Mouse (Mus musculus) intestine, embryonic 14.5 days (tissue): ENCODE data around the gene Tom1l1. TPM values are rescaled to one million over a fixed set of nuclear protein-coding genes. Genes with fewer than 3 reads are reported as not detected.
A peak's percentile ranks its signal among the peaks of the same experiment; 100 is the strongest.
"Not testable (repeated sequence)": the region's sequence is repeated elsewhere in the genome, so short reads cannot be mapped to it uniquely, and the experiment has no call there.

Source experiments
- ATAC-seq: fragments of 200-750 bp; cut with Nextera tagmentation; replicated peaks from 2 replicates; pipeline ENCODE4 v1.8.0; 2017; ENCODE audit warnings: low read depth, moderate number of reproducible peaks, moderate TSS enrichment, moderate library complexity; ENCODE audit not compliant: low FRiP score, low TSS enrichment
- DNase-seq: peaks from one replicate; pipeline ENCODE4 v3.0.0-alpha.2; 2018; ENCODE audit warnings: low spot score
- H3K27ac ChIP-seq: fragments of 300-500 bp; sonication (generic); 2 replicates; pipeline ENCODE4 v1.5.1; 2014; ENCODE audit warnings: low read depth, mild to moderate bottlenecking, control low read depth
- H3K27me3 ChIP-seq: fragments of 300-500 bp; sonication (generic); replicated peaks from 2 replicates; pipeline ENCODE4 v1.6.1; 2014; ENCODE audit warnings: low read length, control low read depth; ENCODE audit not compliant: control insufficient read depth, insufficient read depth
- H3K36me3 ChIP-seq: fragments of 300-500 bp; sonication (generic); 2 replicates; pipeline ENCODE4 v1.6.1; 2014; ENCODE audit warnings: low read length, control low read depth; ENCODE audit not compliant: control insufficient read depth, insufficient read depth
- H3K4me1 ChIP-seq: fragments of 300-500 bp; sonication (generic); replicated peaks from 2 replicates; pipeline ENCODE4 v1.6.1; 2014; ENCODE audit warnings: low read length, control low read depth, mixed read lengths; ENCODE audit not compliant: control insufficient read depth, insufficient read depth
- H3K4me2 ChIP-seq: fragments of 300-500 bp; sonication (generic); 2 replicates; pipeline ENCODE4 v1.6.1; 2014; ENCODE audit warnings: low read length
- H3K4me3 ChIP-seq: fragments of 300-500 bp; sonication (generic); 2 replicates; pipeline ENCODE4 v1.5.1; 2014; ENCODE audit warnings: low read depth, low read length, control low read depth, mixed read lengths
- H3K9ac ChIP-seq: fragments of 300-500 bp; sonication (generic); 2 replicates; pipeline ENCODE4 v1.6.1; 2014; ENCODE audit warnings: mild to moderate bottlenecking, low read length
- H3K9me3 ChIP-seq: fragments of 300-500 bp; sonication (generic); 2 replicates; pipeline ENCODE4 v1.6.1; 2016; ENCODE audit warnings: low read length, control low read depth; ENCODE audit not compliant: control insufficient read depth
- WGBS: fragments of 180-500 bp; shearing (Covaris S2); extraction: QIAGEN DNeasy Blood & Tissue Kit; methylation state at CpG from one replicate; pipeline ENCODE4 v1.1.7; 2014; 5-methylcytosine and 5-hydroxymethylcytosine counted together
- polyA plus RNA-seq: library from polyadenylated mRNA; unstranded; fragments of >200 nt; fragmentation: Nextera tagmentation; extraction: Ambion mirVana; gene quantifications from 2 replicates; pipeline ENCODE4 v1.2.1, GENCODE M21; 2014

Tom1l1 gene
- polyA plus RNA-seq: 42.2 and 46.1 TPM in 2 replicates

DNA sequence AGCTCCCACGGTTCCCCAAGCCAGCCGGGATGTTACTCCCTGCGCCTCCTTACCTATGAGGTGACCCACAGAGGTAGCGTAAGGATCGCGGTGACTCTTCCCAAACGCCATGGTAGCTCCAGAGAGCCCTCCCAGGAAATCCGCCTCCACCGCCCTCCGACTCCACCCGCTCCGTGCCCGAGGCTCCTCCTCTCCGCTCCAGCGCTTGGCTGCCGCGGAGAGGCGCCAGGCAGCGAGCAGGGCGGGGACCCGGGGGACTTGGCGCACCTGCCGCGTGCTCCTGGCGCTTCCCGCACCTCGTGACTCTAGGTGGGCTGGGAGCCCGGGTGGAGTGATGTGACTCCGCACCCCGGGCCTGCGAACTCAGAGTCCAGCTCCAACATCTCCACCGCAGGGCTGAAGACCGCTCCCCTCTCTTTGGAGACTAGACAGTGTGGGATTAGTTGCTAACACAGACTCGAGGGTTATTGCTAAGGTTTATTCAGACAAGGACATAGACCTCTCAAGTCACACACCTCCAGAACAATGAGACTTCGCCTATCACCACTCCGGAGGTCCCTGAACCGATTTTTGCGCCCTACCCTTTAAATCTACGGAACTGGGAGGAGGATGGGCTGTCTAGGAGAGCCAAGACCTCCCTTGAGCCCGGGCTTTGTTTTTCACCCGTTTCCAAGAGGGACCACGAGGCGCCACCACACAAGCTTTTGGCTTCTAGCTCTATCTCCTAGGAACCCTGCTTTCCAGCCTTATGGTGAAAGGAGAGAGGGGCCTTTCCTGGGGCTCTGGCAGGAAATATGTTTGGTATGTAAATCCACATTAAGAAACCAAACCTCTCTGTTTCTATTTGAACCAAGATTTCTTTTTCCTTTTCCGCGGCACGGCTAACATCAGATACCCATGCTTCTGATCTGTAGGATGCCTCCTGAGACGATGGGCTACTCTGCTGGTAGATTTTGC, at the start of gene Tom1l1:
Tom1l1 (minus strand) TSS at position 907 of the 957 bp plus-strand sequence.
- 5% methylated on average over 46 of the region's 47 CpGs for WGBS
- H3K4me3 ChIP-seq: peak within 1 kb of the TSS; percentile 69

GRCm38 (mm10) chr11:90733575-90733974, 45.4 kb upstream of the Tom1l1 start:
- no peak overlapping the region for H3K4me2 ChIP-seq
- no peaks in the 10 kb centered on the region for H3K4me1 ChIP-seq
- no peak overlapping the region for H3K4me3 ChIP-seq
- no peaks in the 10 kb centered on the region for H3K36me3 ChIP-seq
- no peak overlapping the region for H3K27ac ChIP-seq
- DNase-seq: no peak
- 68% methylated on average over 4 of the region's 4 CpGs for WGBS
- ATAC-seq: no peak
- H3K9me3 ChIP-seq: no peaks in the 10 kb centered on the region
- no peaks in the 10 kb centered on the region for H3K27me3 ChIP-seq
- no peak overlapping the region for H3K9ac ChIP-seq

More for the DNA sequence above, at the start of gene Tom1l1:
- peak; percentile 84 for DNase-seq
- no peaks in the 10 kb centered on the region for H3K9me3 ChIP-seq
- peak within 1 kb of the TSS; percentile 59 for H3K9ac ChIP-seq
- no peaks in the 10 kb centered on the region for H3K4me1 ChIP-seq
- H3K27ac ChIP-seq: peak within 1 kb of the TSS; percentile 5; the same call in 1 of the 2 replicates
- no peaks in the 10 kb centered on the region for H3K27me3 ChIP-seq
- H3K4me2 ChIP-seq: peak within 1 kb of the TSS; percentile 71
- peak; percentile 94 for ATAC-seq
- H3K36me3 ChIP-seq: peaks cover 12% of the 10 kb centered on the region

DNA sequence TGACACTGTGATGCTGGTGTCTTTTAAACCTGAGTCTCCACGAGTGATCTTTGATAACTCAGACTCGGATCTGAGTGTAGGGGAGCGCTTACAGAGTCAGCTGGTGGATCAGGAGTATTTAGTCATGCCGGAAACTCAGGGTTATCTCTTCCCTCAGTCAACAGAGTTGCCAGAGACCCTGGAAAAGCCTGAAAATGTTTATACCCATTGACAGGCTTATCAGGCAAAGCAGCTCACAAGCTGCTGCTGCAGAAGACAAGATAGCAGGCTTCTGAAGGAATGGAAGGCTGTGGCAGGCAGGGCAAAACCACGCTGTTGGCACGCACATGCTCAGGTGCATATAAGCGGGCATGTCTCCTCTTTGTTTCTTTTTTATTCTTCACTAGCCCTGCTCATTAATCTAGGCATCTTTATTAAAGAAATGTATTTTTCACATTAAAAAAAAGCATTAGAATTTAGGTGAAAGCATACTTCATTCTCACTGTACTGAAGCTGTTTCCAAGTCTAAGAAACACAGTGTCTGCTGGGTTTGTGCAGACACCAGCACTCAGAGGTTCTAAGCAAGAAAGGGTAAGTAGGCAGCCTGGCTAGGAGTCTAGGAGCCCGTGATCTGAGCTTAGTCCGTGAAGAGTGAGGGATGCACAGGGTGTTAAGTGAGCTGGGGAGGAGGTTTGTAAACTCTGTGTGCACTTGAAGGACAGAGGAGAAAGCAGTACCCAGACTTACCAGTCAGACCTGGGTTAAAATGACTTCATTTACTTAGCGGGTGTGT, 39.4 kb upstream of the Tom1l1 start:
- H3K4me2 ChIP-seq: no peak overlapping the region
- H3K9me3 ChIP-seq: no peaks in the 10 kb centered on the region
- H3K27ac ChIP-seq: no peak overlapping the region
- no peaks in the 10 kb centered on the region for H3K27me3 ChIP-seq
- no peaks in the 10 kb centered on the region for H3K4me1 ChIP-seq
- H3K36me3 ChIP-seq: no peaks in the 10 kb centered on the region
- no peak overlapping the region for H3K4me3 ChIP-seq
- 61% methylated on average over 10 of the region's 10 CpGs for WGBS
- no peak for DNase-seq
- H3K9ac ChIP-seq: no peak overlapping the region
- ATAC-seq: no peak

- H3K27me3 ChIP-seq: no peaks in the 10 kb centered on the region
- H3K36me3 ChIP-seq: no peaks in the 10 kb centered on the region
- H3K4me3 ChIP-seq: no peak overlapping the region
- WGBS: 78% methylated on average over 10 of the region's 10 CpGs
- H3K9me3 ChIP-seq: no peaks in the 10 kb centered on the region
- H3K4me1 ChIP-seq: no peaks in the 10 kb centered on the region
- ATAC-seq (no peak), DNase-seq (no peak)
- no peak overlapping the region for H3K4me2 ChIP-seq
- H3K9ac ChIP-seq: no peak overlapping the region
- H3K27ac ChIP-seq: no peak overlapping the region
These were observed 38.6 kb upstream of the Tom1l1 start for GRCm38 (mm10) chr11:90726730-90727129.

- WGBS: 73% methylated on average over 3 of the region's 3 CpGs
- no peak overlapping the region for H3K9ac ChIP-seq
- no peak overlapping the region for H3K27ac ChIP-seq
- DNase-seq: no peak
- no peak for ATAC-seq
- no peaks in the 10 kb centered on the region for H3K4me1 ChIP-seq
- no peaks in the 10 kb centered on the region for H3K27me3 ChIP-seq
- no peak overlapping the region for H3K4me3 ChIP-seq
- no peak overlapping the region for H3K4me2 ChIP-seq
- no peaks in the 10 kb centered on the region for H3K9me3 ChIP-seq
- no peaks in the 10 kb centered on the region for H3K36me3 ChIP-seq
These were observed 34.1 kb upstream of the Tom1l1 start for GRCm38 (mm10) chr11:90722304-90722703.

- Histone ChIP-seq H3K27ac (no peak overlapping the region), H3K36me3 (no peaks in the 10 kb centered on the region), H3K9ac (no peak overlapping the region), H3K4me2 (no peak overlapping the region), H3K27me3 (no peaks in the 10 kb centered on the region), H3K9me3 (no peaks in the 10 kb centered on the region), H3K4me3 (no peak overlapping the region), H3K4me1 (no peaks in the 10 kb centered on the region)
- DNase-seq (no peak), ATAC-seq (no peak)
- 88% methylated on average over 3 of the region's 3 CpGs for WGBS
These were observed 29.6 kb upstream of the Tom1l1 start for GRCm38 (mm10) chr11:90717719-90718118.

DNA sequence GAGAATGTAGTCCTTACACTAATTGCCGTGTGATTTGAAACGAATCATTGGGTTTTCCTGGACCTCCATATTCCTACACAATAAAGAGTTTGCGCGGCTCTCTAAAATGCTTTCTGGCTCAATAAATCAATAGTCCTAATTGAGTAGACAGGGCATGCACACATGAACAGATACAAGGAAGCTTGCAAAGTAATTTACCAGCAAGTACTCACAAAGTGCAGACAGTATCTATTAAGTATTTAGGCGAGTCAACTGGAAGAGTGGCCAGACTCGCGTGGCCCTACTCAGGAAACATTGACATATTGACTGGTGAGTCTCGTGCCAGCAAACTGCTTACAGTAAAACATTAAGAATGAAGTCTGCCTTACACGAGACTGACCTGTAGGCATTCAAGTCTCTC, 23.4 kb upstream of the Tom1l1 start:
- DNase-seq (no peak), ATAC-seq (no peak)
- no peaks in the 10 kb centered on the region for H3K4me1 ChIP-seq
- no peaks in the 10 kb centered on the region for H3K9me3 ChIP-seq
- no peak overlapping the region for H3K4me3 ChIP-seq
- no peak overlapping the region for H3K27ac ChIP-seq
- no peaks in the 10 kb centered on the region for H3K27me3 ChIP-seq
- no peak overlapping the region for H3K9ac ChIP-seq
- WGBS: 66% methylated on average over 9 of the region's 9 CpGs
- no peaks in the 10 kb centered on the region for H3K36me3 ChIP-seq
- H3K4me2 ChIP-seq: no peak overlapping the region

DNA sequence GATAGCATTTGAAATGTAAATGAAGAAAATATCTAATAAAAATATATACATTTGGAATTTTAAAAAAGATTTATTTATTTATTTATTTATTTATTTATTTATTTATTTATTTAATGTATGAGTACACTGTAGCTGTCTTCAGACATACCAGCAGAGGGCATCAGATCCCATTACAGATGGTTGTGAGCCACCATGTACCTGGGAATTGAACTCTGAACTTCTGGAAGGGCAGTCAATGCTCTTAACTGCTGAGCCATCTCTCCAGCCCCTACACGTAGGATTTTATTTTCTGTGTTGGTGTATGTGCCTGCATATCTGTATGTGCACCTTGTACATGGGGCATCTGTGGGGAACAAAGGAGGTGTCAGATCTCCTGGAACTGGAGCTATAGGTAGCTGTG, 19.0 kb upstream of the Tom1l1 start:
- not testable (repeated sequence) for H3K4me2 ChIP-seq, H3K9ac ChIP-seq, DNase-seq, H3K9me3 ChIP-seq, H3K27ac ChIP-seq, ATAC-seq, H3K36me3 ChIP-seq, H3K27me3 ChIP-seq, H3K4me3 ChIP-seq, H3K4me1 ChIP-seq
- 92% methylated on average over 1 of the region's 1 CpGs for WGBS
